Mouse (Mus musculus) G1E (cell line): ENCODE data around the gene Arhgap31. TPM values are rescaled to one million over a fixed set of nuclear protein-coding genes. Genes with fewer than 3 reads are reported as not detected.
A peak's percentile ranks its signal among the peaks of the same experiment; 100 is the strongest.

Source experiments
- ATAC-seq: 2 replicates; pipeline ENCODE4 v1.8.0; 2016; ENCODE audit warnings: mild to moderate bottlenecking; ENCODE audit not compliant: insufficient number of reproducible peaks, poor library complexity, low FRiP score, severe bottlenecking; ENCODE audit errors: extremely low read depth
- DNase-seq: peaks from one replicate; pipeline ENCODE4 v3.0.0; 2012; ENCODE audit warnings: low spot score
- H3K27me3 ChIP-seq: 2 replicates; pipeline ENCODE4 v1.6.1; 2012; ENCODE audit warnings: mild to moderate bottlenecking, low read length, inconsistent platforms; ENCODE audit not compliant: insufficient read depth
- H3K36me3 ChIP-seq: replicated peaks from 2 replicates; pipeline ENCODE3; 2012; ENCODE audit warnings: mild to moderate bottlenecking, inconsistent platforms
- H3K4me1 ChIP-seq: 2 replicates; pipeline ENCODE4 v1.6.1; 2012; ENCODE audit warnings: low read depth, low read length, inconsistent platforms, mixed read lengths; ENCODE audit not compliant: insufficient read depth
- H3K4me3 ChIP-seq: 2 replicates; pipeline ENCODE4 v1.5.1; 2012; ENCODE audit warnings: low read depth, mild to moderate bottlenecking, inconsistent platforms, low read length, moderate library complexity, mixed read lengths
- H3K9me3 ChIP-seq: replicated peaks from 2 replicates; pipeline ENCODE4 v1.6.1; 2012; ENCODE audit warnings: inconsistent platforms
- CTCF ChIP-seq: IDR thresholded peaks from 2 replicates; pipeline ENCODE4 v1.5.1; 2012; ENCODE audit warnings: low read depth, low read length, inconsistent platforms, mixed read lengths
- GATA1 ChIP-seq: IDR thresholded peaks from 2 replicates; pipeline ENCODE4 v1.6.1; 2012; ENCODE audit warnings: borderline replicate concordance, low read length, inconsistent platforms, mixed read lengths
- GATA2 ChIP-seq: IDR thresholded peaks from 2 replicates; pipeline ENCODE4 v1.6.1; 2012; ENCODE audit warnings: low read depth, low read length, inconsistent platforms, borderline replicate concordance
- POLR2AphosphoS5 ChIP-seq: IDR thresholded peaks from 2 replicates; pipeline ENCODE4 v1.6.1; 2012; ENCODE audit warnings: low read depth, low read length, inconsistent platforms; ENCODE audit not compliant: insufficient replicate concordance
- TAL1 ChIP-seq: conservative IDR thresholded peaks from 2 replicates; pipeline ENCODE4 v1.6.1; 2012; ENCODE audit warnings: low read depth, low read length, inconsistent platforms, mixed read lengths
- polyA plus RNA-seq: library from polyadenylated mRNA; stranded (reverse); fragments of >175 nt; gene quantifications from 2 replicates; pipeline ENCODE4 v1.2.3, GENCODE M21; 2012
- total RNA-seq, 2 experiments: library from RNA; stranded (forward) in 1 of 2; stranded (reverse) in 1 of 2; fragments of 200-1000 nt in 1 of 2; fragments of >200 nt in 1 of 2; fragmentation: Nextera tagmentation in 1 of 2; gene quantifications; 2 replicates each; pipeline ENCODE4 v1.2.3; 2014 to 2017

Arhgap31 gene
- total and polyA plus RNA-seq, 3 experiments, result 0.01 to 0.16 TPM; not detected in 1

- no peaks in the 10 kb centered on the region for H3K36me3 ChIP-seq
- DNase-seq (no peak), ATAC-seq (no peak)
- H3K4me1 ChIP-seq, result no peaks in the 10 kb centered on the region
- no peak overlapping the region for H3K4me3 ChIP-seq
- H3K9me3 ChIP-seq, result no peaks in the 10 kb centered on the region
- TF ChIP-seq TAL1 (no peak), POLR2AphosphoS5 (no peak), GATA2 (no peak), GATA1 (no peak), CTCF (no peak)
- H3K27me3 ChIP-seq, result no peaks in the 10 kb centered on the region; the same call in none of the 2 replicates
Measured at GRCm38 (mm10) chr16:38668871-38669675, 44.0 kb downstream of the Arhgap31 start.

GRCm38 (mm10) chr16:38666523-38666922, 46.6 kb downstream of the Arhgap31 start:
- Histone ChIP-seq H3K27me3 (no peaks in the 10 kb centered on the region; the same call in 1 of the 2 replicates), H3K4me1 (no peaks in the 10 kb centered on the region), H3K9me3 (no peaks in the 10 kb centered on the region), H3K4me3 (no peak overlapping the region), H3K36me3 (no peaks in the 10 kb centered on the region)
- DNase-seq, result no peak
- no peak for TF ChIP-seq GATA1
- TF ChIP-seq TAL1, result no peak
- TF ChIP-seq POLR2AphosphoS5, result no peak
- TF ChIP-seq GATA2, result no peak
- no peak for TF ChIP-seq CTCF
- ATAC-seq, result no peak

- no peaks in the 10 kb centered on the region; the same call in 1 of the 2 replicates for H3K27me3 ChIP-seq
Measured at GRCm38 (mm10) chr16:38666016-38666415, 47.1 kb downstream of the Arhgap31 start.

DNA sequence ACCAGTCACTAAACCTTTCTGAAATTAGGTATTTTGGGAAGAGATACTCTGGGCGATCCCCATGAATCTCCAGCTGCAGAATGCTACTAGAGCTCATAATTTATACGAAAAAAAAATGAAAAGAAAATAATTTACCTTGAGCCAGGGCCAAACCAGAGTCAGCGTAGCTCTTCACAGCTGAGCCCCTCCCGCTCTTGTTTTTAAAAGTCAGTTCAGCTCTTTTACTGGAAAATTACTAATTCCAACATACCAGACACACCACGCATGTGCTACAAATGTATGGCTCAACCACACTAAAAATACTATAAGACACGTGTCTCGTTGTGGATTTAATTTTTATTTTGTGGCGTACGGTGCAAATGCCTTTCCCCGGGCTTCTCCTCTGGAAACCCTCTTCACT, 50.5 kb downstream of the Arhgap31 start:
- Histone ChIP-seq H3K27me3 (no peaks in the 10 kb centered on the region; the same call in 1 of the 2 replicates), H3K4me1 (no peaks in the 10 kb centered on the region), H3K4me3 (no peak overlapping the region), H3K36me3 (no peaks in the 10 kb centered on the region), H3K9me3 (no peaks in the 10 kb centered on the region)
- DNase-seq (no peak), ATAC-seq (no peak)
- no peak for TF ChIP-seq GATA1
- TF ChIP-seq GATA2, result no peak
- no peak for TF ChIP-seq POLR2AphosphoS5
- no peak for TF ChIP-seq TAL1
- TF ChIP-seq CTCF, result no peak

More at GRCm38 (mm10) chr16:38666016-38666415, 47.1 kb downstream of the Arhgap31 start:
- no peaks in the 10 kb centered on the region for H3K4me1 ChIP-seq
- H3K4me3 ChIP-seq, result no peak overlapping the region
- H3K36me3 ChIP-seq, result no peaks in the 10 kb centered on the region
- DNase-seq (no peak), ATAC-seq (no peak)
- H3K9me3 ChIP-seq, result no peaks in the 10 kb centered on the region
- TF ChIP-seq TAL1, result no peak
- no peak for TF ChIP-seq CTCF
- no peak for TF ChIP-seq POLR2AphosphoS5
- no peak for TF ChIP-seq GATA2
- TF ChIP-seq GATA1, result no peak

DNA sequence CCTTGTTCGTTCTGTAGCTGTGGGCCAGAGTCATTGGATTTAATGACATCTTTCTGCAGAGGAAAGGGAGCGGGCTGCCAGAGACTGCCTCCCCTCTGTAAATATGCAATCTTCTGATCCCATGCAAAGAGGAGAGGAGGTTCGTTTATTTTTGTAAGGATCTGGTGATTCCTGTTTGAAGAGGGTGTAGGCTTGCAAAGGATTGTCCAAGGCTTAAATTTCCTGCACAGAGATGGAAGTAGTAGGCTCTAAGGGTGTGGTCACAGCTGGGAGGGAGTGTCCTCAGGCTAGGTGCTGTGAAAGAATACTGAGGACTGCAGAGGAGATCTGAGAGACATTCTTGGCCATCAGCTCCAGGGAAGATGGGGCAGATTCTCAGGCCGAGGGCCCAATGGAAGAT, 58.8 kb downstream of the Arhgap31 start:
- DNase-seq, result no peak
- no peaks in the 10 kb centered on the region for H3K36me3 ChIP-seq
- TF ChIP-seq TAL1, result no peak
- TF ChIP-seq CTCF, result no peak
- TF ChIP-seq GATA2, result no peak
- no peak for TF ChIP-seq GATA1
- TF ChIP-seq POLR2AphosphoS5, result no peak
- no peak for ATAC-seq
- H3K27me3 ChIP-seq, result peaks cover 6% of the 10 kb centered on the region; the same call in 1 of the 2 replicates
- peaks cover 10% of the 10 kb centered on the region for H3K4me1 ChIP-seq
- no peaks in the 10 kb centered on the region for H3K9me3 ChIP-seq
- no peak overlapping the region for H3K4me3 ChIP-seq

GRCm38 (mm10) chr16:38653390-38653871, 59.6 kb downstream of the Arhgap31 start:
- ATAC-seq (peak; percentile 28; the same call in 1 of the 2 replicates), DNase-seq (no peak)
- Histone ChIP-seq H3K27me3 (peaks cover 6% of the 10 kb centered on the region; the same call in 1 of the 2 replicates), H3K4me3 (no peak overlapping the region), H3K9me3 (no peaks in the 10 kb centered on the region), H3K4me1 (peaks cover 10% of the 10 kb centered on the region), H3K36me3 (no peaks in the 10 kb centered on the region)
- no peak for TF ChIP-seq GATA2
